11 mouse cellular contexts compared by ENCODE assay signal in the genomic region with DNA sequence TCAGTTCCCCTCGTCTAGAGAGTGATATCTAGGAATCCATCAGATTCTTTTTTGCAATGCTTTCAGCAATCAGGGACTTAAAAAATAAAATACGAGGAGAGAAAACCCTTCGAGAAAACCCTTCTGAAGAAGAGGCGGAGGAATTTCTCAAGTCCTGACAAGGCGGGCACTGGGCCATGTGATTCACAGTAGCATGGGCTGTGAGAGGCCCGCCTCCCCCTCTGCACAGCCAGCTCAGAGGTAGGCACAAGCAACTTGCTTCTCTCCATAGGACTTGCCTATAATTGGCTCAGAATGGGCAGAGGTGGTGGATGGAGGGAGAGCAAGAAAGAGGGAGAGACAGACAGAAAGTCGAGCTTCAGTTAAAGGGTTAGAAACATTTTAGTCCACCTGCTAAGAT. TPM values are rescaled to one million over a fixed set of nuclear protein-coding genes. Genes with fewer than 3 reads are reported as not detected.
DNase-seq lines count a peak whose midpoint lies in the region; ATAC-seq lines count a peak whose summit lies in the region.
"Had no signal": no experiment of that assay in that cellular context is flagged by ENCODE, and none has a peak within 500 bp of the region (broad histone marks: within the 10 kb centered on the region; RNA-seq: fewer than 3 reads in every experiment).

No protein-coding gene starts in this region.

- 66% methylated on average over 7 of the region's 7 CpGs for WGBS in forebrain, embryonic 14.5 days
- 69% methylated on average over 7 of the region's 7 CpGs for WGBS in forebrain, embryonic 11.5 days
- 58% methylated on average over 7 of the region's 7 CpGs for WGBS in liver, embryonic 16.5 days (ENCODE audit: insufficient replicate concordance)
- WGBS in liver, embryonic 12.5 days (ENCODE audit: insufficient replicate concordance) = 62% methylated on average over 7 of the region's 7 CpGs
- WGBS in midbrain, embryonic 16.5 days = 75% methylated on average over 7 of the region's 7 CpGs

- 0 out of 2 replicates have a peak overlapping the region, but pooled peaks have one; percentile 8 for H3K4me2 ChIP-seq in forebrain, embryonic 14.5 days (ENCODE audit: low read length)
- H3K4me2 ChIP-seq in forebrain, embryonic 11.5 days (ENCODE audit: low read depth, low read length, severe bottlenecking) = no peak overlapping the region
- H3K4me2 ChIP-seq in liver, embryonic 16.5 days (ENCODE audit: low read depth, low read length) = peak overlapping the region; percentile 17; the same call in 1 of the 2 replicates
- no peak overlapping the region for H3K4me2 ChIP-seq in liver, embryonic 12.5 days
- H3K4me2 ChIP-seq in midbrain, embryonic 16.5 days (ENCODE audit: low read length) = no peak overlapping the region
- H3K4me2 ChIP-seq: liver, embryonic 15.5 days had no signal

- H3K27me3 ChIP-seq in forebrain, embryonic 14.5 days (replicated peaks; ENCODE audit: control insufficient read depth, insufficient read depth, low read length) = no peaks in the 10 kb centered on the region
- no peaks in the 10 kb centered on the region; the same call in 1 of the 2 replicates for H3K27me3 ChIP-seq in forebrain, embryonic 11.5 days (ENCODE audit: control insufficient read depth, insufficient read depth, low read length)
- peaks cover 26% of the 10 kb centered on the region for H3K27me3 ChIP-seq in liver, embryonic 16.5 days (ENCODE audit: control insufficient read depth, insufficient read depth, low read depth, low read length)
- peaks cover 42% of the 10 kb centered on the region for H3K27me3 ChIP-seq in liver, embryonic 12.5 days (replicated peaks)
- H3K27me3 ChIP-seq in midbrain, embryonic 16.5 days (ENCODE audit: control insufficient read depth, insufficient read depth, low read depth, low read length) = no peaks in the 10 kb centered on the region; the same call in 1 of the 2 replicates
- H3K27me3 ChIP-seq: heart, embryonic 13.5 days had no signal

- no peak overlapping the region for H3K9ac ChIP-seq in forebrain, embryonic 14.5 days (ENCODE audit: low read length)
- H3K9ac ChIP-seq in forebrain, embryonic 11.5 days (ENCODE audit: low read length) = no peak overlapping the region
- H3K9ac ChIP-seq in liver, embryonic 16.5 days (ENCODE audit: low read depth, low read length) = no peak overlapping the region
- H3K9ac ChIP-seq in liver, embryonic 12.5 days = no peak overlapping the region
- H3K9ac ChIP-seq in midbrain, embryonic 16.5 days (ENCODE audit: low read depth, low read length) = no peak overlapping the region
- H3K9ac ChIP-seq: heart, embryonic 13.5 days; liver, embryonic 15.5 days had no signal

- H3K4me1 ChIP-seq in forebrain, embryonic 14.5 days (ENCODE audit: control insufficient read depth, insufficient read depth, low read length) = peaks cover 8% of the 10 kb centered on the region
- H3K4me1 ChIP-seq in forebrain, embryonic 11.5 days (replicated peaks; ENCODE audit: control insufficient read depth, insufficient read depth, low read length) = no peaks in the 10 kb centered on the region; the same call in 1 of the 2 replicates
- no peaks in the 10 kb centered on the region for H3K4me1 ChIP-seq in liver, embryonic 16.5 days (ENCODE audit: control insufficient read depth, low read depth, low read length)
- H3K4me1 ChIP-seq in liver, embryonic 12.5 days = no peaks in the 10 kb centered on the region
- peaks cover 26% of the 10 kb centered on the region for H3K4me1 ChIP-seq in midbrain, embryonic 16.5 days (ENCODE audit: control insufficient read depth, insufficient read depth, low read length)
- H3K4me1 ChIP-seq: liver, embryonic 15.5 days had no signal

- H3K36me3 ChIP-seq in forebrain, embryonic 14.5 days (ENCODE audit: control insufficient read depth, insufficient read depth, low read length) = no peaks in the 10 kb centered on the region
- H3K36me3 ChIP-seq in forebrain, embryonic 11.5 days (ENCODE audit: control insufficient read depth, insufficient read depth, low read length) = no peaks in the 10 kb centered on the region
- no peaks in the 10 kb centered on the region for H3K36me3 ChIP-seq in liver, embryonic 16.5 days (ENCODE audit: control insufficient read depth, insufficient read depth)
- no peaks in the 10 kb centered on the region for H3K36me3 ChIP-seq in liver, embryonic 12.5 days
- no peaks in the 10 kb centered on the region for H3K36me3 ChIP-seq in midbrain, embryonic 16.5 days (ENCODE audit: control insufficient read depth, insufficient read depth, low read length)
- H3K36me3 ChIP-seq: heart, embryonic 13.5 days; liver, embryonic 15.5 days had no signal

- no peak overlapping the region for H3K27ac ChIP-seq in forebrain, embryonic 14.5 days (ENCODE audit: low read depth, low read length)
- H3K27ac ChIP-seq in forebrain, embryonic 11.5 days (ENCODE audit: low read depth, low read length) = no peak overlapping the region
- no peak overlapping the region for H3K27ac ChIP-seq in liver, embryonic 16.5 days (ENCODE audit: low read length)
- H3K27ac ChIP-seq in liver, embryonic 12.5 days = no peak overlapping the region
- H3K27ac ChIP-seq in midbrain, embryonic 16.5 days (ENCODE audit: low read length) = no peak overlapping the region
- H3K27ac ChIP-seq: heart, embryonic 13.5 days; liver, embryonic 15.5 days had no signal

- ATAC-seq in forebrain, embryonic 14.5 days = no peak
- ATAC-seq in forebrain, embryonic 11.5 days (replicated peaks; ENCODE audit: low FRiP score) = no peak
- no peak for ATAC-seq in liver, embryonic 16.5 days (ENCODE audit: low read depth)
- no peak for ATAC-seq in liver, embryonic 12.5 days
- ATAC-seq in CD4-positive, CD25-positive, alpha-beta regulatory T cell, adult 4 months = no peak
- no peak for ATAC-seq in midbrain, embryonic 16.5 days

- H3K4me3 ChIP-seq in forebrain, embryonic 14.5 days (ENCODE audit: low read depth, low read length) = no peak overlapping the region
- no peak overlapping the region for H3K4me3 ChIP-seq in forebrain, embryonic 11.5 days (ENCODE audit: low read depth, low read length)
- H3K4me3 ChIP-seq in liver, embryonic 16.5 days (ENCODE audit: low read depth, low read length) = no peak overlapping the region
- H3K4me3 ChIP-seq in liver, embryonic 12.5 days = no peak overlapping the region
- H3K4me3 ChIP-seq in midbrain, embryonic 16.5 days (ENCODE audit: low read depth, low read length) = no peak overlapping the region
- H3K4me3 ChIP-seq: heart, embryonic 13.5 days; liver, embryonic 15.5 days; myocyte had no signal

- H3K9me3 ChIP-seq in forebrain, embryonic 14.5 days (replicated peaks; ENCODE audit: control insufficient read depth, low read length) = no peaks in the 10 kb centered on the region
- H3K9me3 ChIP-seq in forebrain, embryonic 11.5 days (ENCODE audit: control insufficient read depth, low read length) = no peaks in the 10 kb centered on the region
- H3K9me3 ChIP-seq in liver, embryonic 16.5 days (replicated peaks; ENCODE audit: control insufficient read depth, low read length) = no peaks in the 10 kb centered on the region
- no peaks in the 10 kb centered on the region for H3K9me3 ChIP-seq in liver, embryonic 12.5 days (replicated peaks)
- H3K9me3 ChIP-seq in midbrain, embryonic 16.5 days (replicated peaks; ENCODE audit: control insufficient read depth, low read length, poor library complexity, severe bottlenecking) = no peaks in the 10 kb centered on the region
- H3K9me3 ChIP-seq: heart, embryonic 13.5 days; liver, embryonic 15.5 days had no signal

- peak; percentile 10 for DNase-seq in forebrain, embryonic 14.5 days (ENCODE audit: low spot score)
- no peak for DNase-seq in forebrain, embryonic 11.5 days (ENCODE audit: low spot score)
- DNase-seq in adrenal gland, postnatal 25 days = peak; percentile 70
- peak; percentile 75 for DNase-seq in right cerebral cortex, adult 18-20 months

RNA-seq across cellular contexts. Expression of gene Fgd1, which starts 4.4 kb away (rescaled TPM):
- 9.4 and 9.6 TPM in 2 replicates for polyA plus RNA-seq in forebrain, embryonic 14.5 days (2014; fragmentation: Nextera tagmentation; extraction: Ambion mirVana)
- polyA plus RNA-seq in forebrain, embryonic 11.5 days (2014; fragmentation: Nextera tagmentation; extraction: Ambion mirVana) = 11.7 and 12.5 TPM in 2 replicates
- 1.8 and 2.0 TPM in 2 replicates for polyA plus RNA-seq in liver, embryonic 16.5 days (2015; fragmentation: Nextera tagmentation; extraction: Ambion mirVana)
- polyA plus RNA-seq in liver, embryonic 12.5 days (2016; fragmentation: Nextera tagmentation; extraction: Ambion mirVana) = 3.4 and 3.9 TPM in 2 replicates
- 24.6 and 35.0 TPM in 2 replicates for total RNA-seq in adrenal gland, postnatal 25 days (2021)
- not detected for polyA plus RNA-seq in CD4-positive, CD25-positive, alpha-beta regulatory T cell, adult 4 months (2017; shearing (Covaris generic))
- polyA plus RNA-seq in midbrain, embryonic 16.5 days (2015; fragmentation: Nextera tagmentation; extraction: Ambion mirVana) = 13.1 and 13.4 TPM in 2 replicates

RNA-seq across cellular contexts. Expression of gene Gnl3l, which starts 33.2 kb away (rescaled TPM):
- 53.6 and 59.0 TPM in 2 replicates for polyA plus RNA-seq in forebrain, embryonic 14.5 days (2014; fragmentation: Nextera tagmentation; extraction: Ambion mirVana)
- polyA plus RNA-seq in forebrain, embryonic 11.5 days (2014; fragmentation: Nextera tagmentation; extraction: Ambion mirVana) = 46.8 and 48.0 TPM in 2 replicates
- 8.7 and 9.8 TPM in 2 replicates for polyA plus RNA-seq in liver, embryonic 16.5 days (2015; fragmentation: Nextera tagmentation; extraction: Ambion mirVana)
- polyA plus RNA-seq in liver, embryonic 12.5 days (2016; fragmentation: Nextera tagmentation; extraction: Ambion mirVana) = 21.2 and 21.3 TPM in 2 replicates
- 54.3 and 68.6 TPM in 2 replicates for total RNA-seq in adrenal gland, postnatal 25 days (2021)
- polyA plus RNA-seq in CD4-positive, CD25-positive, alpha-beta regulatory T cell, adult 4 months (2017; shearing (Covaris generic)) = 10 to 100 TPM; 21.3 to 31.7 TPM
- polyA plus RNA-seq in midbrain, embryonic 16.5 days (2015; fragmentation: Nextera tagmentation; extraction: Ambion mirVana) = 94.7 and 95.9 TPM in 2 replicates

RNA-seq across cellular contexts. Expression of gene Tsr2, which starts 46.0 kb away (rescaled TPM):
- polyA plus RNA-seq in forebrain, embryonic 14.5 days (2014; fragmentation: Nextera tagmentation; extraction: Ambion mirVana) = 39.2 and 49.1 TPM in 2 replicates
- 50.5 and 53.6 TPM in 2 replicates for polyA plus RNA-seq in forebrain, embryonic 11.5 days (2014; fragmentation: Nextera tagmentation; extraction: Ambion mirVana)
- polyA plus RNA-seq in liver, embryonic 16.5 days (2015; fragmentation: Nextera tagmentation; extraction: Ambion mirVana) = 9.3 and 9.8 TPM in 2 replicates
- 22.0 and 22.6 TPM in 2 replicates for polyA plus RNA-seq in liver, embryonic 12.5 days (2016; fragmentation: Nextera tagmentation; extraction: Ambion mirVana)
- 29.3 and 33.9 TPM in 2 replicates for total RNA-seq in adrenal gland, postnatal 25 days (2021)
- polyA plus RNA-seq in CD4-positive, CD25-positive, alpha-beta regulatory T cell, adult 4 months (2017; shearing (Covaris generic)) = 10 to 100 TPM; 16.2 to 21.0 TPM
- 38.2 and 38.8 TPM in 2 replicates for polyA plus RNA-seq in midbrain, embryonic 16.5 days (2015; fragmentation: Nextera tagmentation; extraction: Ambion mirVana)

Comparison
In these comparisons a context has a peak if more than half of its experiments do, and no peak if none do; other contexts are left out.
1. H3K4me2 ChIP-seq: peak in forebrain, embryonic 14.5 days (single experiment) and liver, embryonic 16.5 days (single experiment); none in forebrain, embryonic 11.5 days (single experiment), liver, embryonic 12.5 days (single experiment) and midbrain, embryonic 16.5 days (single experiment).